ENCODE assay signal across 8 mouse cellular contexts in genomic region chr2:155385731-155386533, GRCm38 (mm10). TPM values are rescaled to one million over a fixed set of nuclear protein-coding genes. Genes with fewer than 3 reads are reported as not detected.
DNase-seq lines count a peak whose midpoint lies in the region; ATAC-seq and TF ChIP-seq lines count a peak whose summit lies in the region.
"Had no signal": no experiment of that assay in that cellular context is flagged by ENCODE, and none has a peak within 500 bp of the region (broad histone marks: within the 10 kb centered on the region; RNA-seq: fewer than 3 reads in every experiment).

No protein-coding gene starts in this region.

- no peak overlapping the region for H3K4me3 ChIP-seq in liver, adult 2 months (ENCODE audit: insufficient read depth, low read depth, low read length)
- no peak overlapping the region for H3K4me3 ChIP-seq in liver, embryonic 12.5 days
- no peak overlapping the region for H3K4me3 ChIP-seq in forebrain, postnatal 0 days (ENCODE audit: low read depth, low read length)
- no peak overlapping the region for H3K4me3 ChIP-seq in myocyte
- H3K4me3 ChIP-seq in thymus, adult 2 months (ENCODE audit: control insufficient read depth, insufficient read depth, low read length) = no peak overlapping the region

- no peak for TF ChIP-seq POLR2A in liver, adult 2 months (IDR thresholded peaks at IDR 0.05; ENCODE audit: extremely low read depth, insufficient read depth, low read length)
- no peak for TF ChIP-seq POLR2A in myocyte (IDR thresholded peaks at IDR 0.05; ENCODE audit: insufficient read length, low read depth)
- no peak for TF ChIP-seq POLR2A in thymus, adult 2 months (IDR thresholded peaks at IDR 0.05; ENCODE audit: control insufficient read depth, extremely low read depth, insufficient read depth, low read length, poor library complexity)

- H3K79me2 ChIP-seq in liver, adult 2 months (ENCODE audit: control insufficient read depth, insufficient read depth, low read length) = peaks cover 16% of the 10 kb centered on the region; the same call in 1 of the 2 replicates
- H3K79me2 ChIP-seq in myocyte (ENCODE audit: control insufficient read depth, insufficient read depth) = peaks cover 12% of the 10 kb centered on the region

- peaks cover 51% of the 10 kb centered on the region for H3K36me3 ChIP-seq in liver, adult 2 months (ENCODE audit: control insufficient read depth, insufficient read depth, low read length)
- peaks cover 17% of the 10 kb centered on the region for H3K36me3 ChIP-seq in liver, embryonic 12.5 days
- H3K36me3 ChIP-seq in forebrain, postnatal 0 days (ENCODE audit: insufficient read depth) = peaks cover 45% of the 10 kb centered on the region
- peaks cover 16% of the 10 kb centered on the region for H3K36me3 ChIP-seq in myocyte (ENCODE audit: control insufficient read depth, insufficient read depth)
- H3K36me3 ChIP-seq in thymus, adult 2 months (ENCODE audit: control insufficient read depth, insufficient read depth, low read length) = 0 out of 2 replicates have a peak, but pooled peaks cover 3% of the 10 kb centered on the region

- no peak overlapping the region for H3ac ChIP-seq in myocyte (ENCODE audit: control insufficient read depth, insufficient read length)

- H3K27me3 ChIP-seq in liver, adult 2 months (ENCODE audit: control insufficient read depth, insufficient read depth, low read length) = no peaks in the 10 kb centered on the region
- peaks cover 12% of the 10 kb centered on the region for H3K27me3 ChIP-seq in liver, embryonic 12.5 days (replicated peaks)
- H3K27me3 ChIP-seq in forebrain, postnatal 0 days (ENCODE audit: insufficient read depth, low read length) = no peaks in the 10 kb centered on the region
- no peaks in the 10 kb centered on the region for H3K27me3 ChIP-seq in myocyte (ENCODE audit: control insufficient read depth, insufficient read depth, insufficient read length)
- no peaks in the 10 kb centered on the region for H3K27me3 ChIP-seq in thymus, adult 2 months (ENCODE audit: control insufficient read depth, insufficient read depth, low read length)

- H3K4me2 ChIP-seq in liver, embryonic 12.5 days = no peak overlapping the region
- peak overlapping the region; percentile 17; the same call in 1 of the 2 replicates for H3K4me2 ChIP-seq in forebrain, postnatal 0 days (ENCODE audit: low read depth)
- no peak overlapping the region for H3K4me2 ChIP-seq in myocyte (ENCODE audit: low read depth)

- H3K9me3 ChIP-seq in liver, embryonic 12.5 days (replicated peaks) = no peaks in the 10 kb centered on the region
- H3K9me3 ChIP-seq in forebrain, postnatal 0 days (ENCODE audit: low read length) = no peaks in the 10 kb centered on the region

- no peak for ATAC-seq in liver, embryonic 12.5 days
- ATAC-seq in forebrain, postnatal 0 days = no peak
- ATAC-seq: liver, postnatal 0 days had no signal

- H3K9ac ChIP-seq in liver, adult 2 months (ENCODE audit: low read depth, low read length) = 0 out of 2 replicates have a peak overlapping the region, but pooled peaks have one; percentile 4
- H3K9ac ChIP-seq in liver, embryonic 12.5 days = no peak overlapping the region
- peak overlapping the region; percentile 25; the same call in 1 of the 2 replicates for H3K9ac ChIP-seq in forebrain, postnatal 0 days
- H3K9ac ChIP-seq: liver, postnatal 0 days had no signal

- peaks cover 14% of the 10 kb centered on the region for H3K4me1 ChIP-seq in liver, adult 2 months (ENCODE audit: control insufficient read depth, insufficient read depth, low read length)
- H3K4me1 ChIP-seq in liver, embryonic 12.5 days = peaks cover 24% of the 10 kb centered on the region
- H3K4me1 ChIP-seq in forebrain, postnatal 0 days (ENCODE audit: insufficient read depth) = peaks cover 21% of the 10 kb centered on the region
- peaks cover 10% of the 10 kb centered on the region for H3K4me1 ChIP-seq in thymus, adult 2 months (replicated peaks; ENCODE audit: control insufficient read depth, insufficient read depth, low read length)

- DNase-seq in liver, adult 2 months (ENCODE audit: extremely low read depth, low read depth, low spot score) = no peak
- peak; percentile 48 for DNase-seq in embryo, embryonic 10 days (ENCODE audit: low spot score)
- no peak for DNase-seq in forebrain, postnatal 0 days
- DNase-seq in c-Kit-positive CD71-positive TER-119-positive erythroid progenitor cells, embryonic 14.5 days (ENCODE audit: low spot score) = no peak
- no peak for DNase-seq in thymus, adult 2 months

- 81% methylated on average over 18 of the region's 18 CpGs for WGBS in liver, adult 2 months
- 61% methylated on average over 17 of the region's 18 CpGs for WGBS in liver, embryonic 12.5 days (ENCODE audit: insufficient replicate concordance)
- WGBS in forebrain, postnatal 0 days = 41% methylated on average over 18 of the region's 18 CpGs
- 84% methylated on average over 18 of the region's 18 CpGs for WGBS in thymus, adult 2 months

- no peak overlapping the region; the same call in 1 of the 2 replicates for H3K27ac ChIP-seq in liver, adult 2 months (replicated peaks; ENCODE audit: insufficient read depth, low read depth, low read length)
- no peak overlapping the region for H3K27ac ChIP-seq in liver, embryonic 12.5 days
- H3K27ac ChIP-seq in forebrain, postnatal 0 days (ENCODE audit: low read depth, low read length) = no peak overlapping the region; the same call in 1 of the 2 replicates
- H3K27ac ChIP-seq in thymus, adult 2 months (ENCODE audit: control insufficient read depth, insufficient read depth, low read length) = no peak overlapping the region

- no peak for TF ChIP-seq CTCF in liver, adult 2 months (IDR thresholded peaks at IDR 0.05; ENCODE audit: low read depth, low read length)
- no peak for TF ChIP-seq CTCF in forebrain, postnatal 0 days (IDR thresholded peaks at IDR 0.05; ENCODE audit: low read depth)
- no peak for TF ChIP-seq CTCF in thymus, adult 2 months (IDR thresholded peaks at IDR 0.05; ENCODE audit: borderline replicate concordance, control insufficient read depth, extremely low read depth, insufficient read depth, low read length, poor library complexity)

TF ChIP-seq in myocyte, 11 proteins besides CTCF, POLR2A, EP300 and RAD21:
- TF ChIP-seq MYOD1 (IDR thresholded peaks at IDR 0.05; ENCODE audit: control insufficient read depth in 1 of 3, insufficient read length in 2 of 3, low read depth in 2 of 3) = no peak
- no peak for TF ChIP-seq E2F4 (IDR thresholded peaks at IDR 0.05; ENCODE audit: insufficient read depth)
- no peak for TF ChIP-seq USF1 (IDR thresholded peaks at IDR 0.05; ENCODE audit: low read depth)
- TF ChIP-seq POLR2AphosphoS2 (IDR thresholded peaks at IDR 0.05; ENCODE audit: insufficient read length, low read depth) = peak; percentile 24
- no peak for TF ChIP-seq SRF (IDR thresholded peaks at IDR 0.05; ENCODE audit: control insufficient read depth, insufficient read length, low read depth)

RNA-seq across cellular contexts. Expression of gene Trp53inp2, which starts 5.1 kb away (rescaled TPM):
- 54.2 and 60.6 TPM in 2 replicates for total RNA-seq in liver, adult 2 months (2014; rRNA removed)
- 98.7 and 142 TPM in 2 replicates for polyA plus RNA-seq in liver, adult 2 months (2012; rRNA removed)
- 2.5 and 3.6 TPM in 2 replicates for polyA plus RNA-seq in liver, embryonic 12.5 days (2016; fragmentation: Nextera tagmentation; extraction: Ambion mirVana)
- total RNA-seq in forebrain, postnatal 0 days (2014; rRNA removed) = 76.0 and 100.0 TPM in 2 replicates
- polyA plus RNA-seq in forebrain, postnatal 0 days (2015; fragmentation: Nextera tagmentation; extraction: Ambion mirVana) = 58.6 and 60.2 TPM in 2 replicates
- 100 TPM for polyA plus RNA-seq in myocyte (2012; fragmentation: generic; extraction: Trizol)
- 85.4 and 89.8 TPM in 2 replicates for polyA plus RNA-seq in thymus, adult 2 months (2012; rRNA removed)

RNA-seq across cellular contexts. Expression of gene Pigu, which starts 28.7 kb away (rescaled TPM):
- total RNA-seq in liver, adult 2 months (2014; rRNA removed) = 9.3 and 11.9 TPM in 2 replicates
- polyA plus RNA-seq in liver, adult 2 months (2012; rRNA removed) = 19.5 and 24.0 TPM in 2 replicates
- 29.0 and 29.5 TPM in 2 replicates for polyA plus RNA-seq in liver, embryonic 12.5 days (2016; fragmentation: Nextera tagmentation; extraction: Ambion mirVana)
- total RNA-seq in forebrain, postnatal 0 days (2014; rRNA removed) = 26.5 and 31.2 TPM in 2 replicates
- polyA plus RNA-seq in forebrain, postnatal 0 days (2015; fragmentation: Nextera tagmentation; extraction: Ambion mirVana) = 50.2 and 50.7 TPM in 2 replicates
- polyA plus RNA-seq in myocyte (2012; fragmentation: generic; extraction: Trizol) = 27.0 TPM
- polyA plus RNA-seq in thymus, adult 2 months (2012; rRNA removed) = 40.2 and 45.7 TPM in 2 replicates

Comparison
In these comparisons a context has a peak if more than half of its experiments do, and no peak if none do; other contexts are left out.
1. RNA of gene Trp53inp2, which starts 5.1 kb away (polyA plus RNA-seq): 100 TPM in myocyte (single experiment), 98.7 to 142 TPM in liver, adult 2 months, 85.4 to 89.8 TPM in thymus, adult 2 months and 58.6 to 60.2 TPM in forebrain, postnatal 0 days; 2.5 to 3.6 TPM in liver, embryonic 12.5 days; every median in the first group is over 10 times any median in the second.